Mouse (Mus musculus): ENCODE measurements at regions not wholly inside any gene's neighbourhood (a gene's known extent, or its start where the extent isn't known, plus 50 kb on each side); places are given as distances from the start of the nearest gene placed in this dataset.

DNA sequence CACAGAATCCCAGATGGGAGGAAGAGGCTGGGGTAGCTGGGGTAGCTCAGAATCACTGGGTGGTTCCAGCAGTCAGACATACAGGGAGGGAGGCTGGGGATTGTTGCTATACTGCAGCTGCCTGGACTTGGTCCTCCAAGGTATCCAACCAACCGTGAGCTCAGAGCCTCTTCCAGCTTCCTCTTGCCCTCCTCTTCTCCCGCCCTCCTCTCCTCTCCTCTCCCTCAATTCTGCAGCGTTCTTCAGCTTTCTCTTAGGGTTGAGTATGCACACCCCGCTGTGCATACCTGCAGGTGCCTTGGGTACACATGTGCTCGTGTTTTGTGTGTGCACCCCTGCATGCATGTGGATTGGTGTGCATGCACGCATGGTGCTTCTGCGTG, 81.6 kb downstream of the Cstad start:
- DNase-seq = no peak

GRCm38 (mm10) chr2:30675839-30676238, 81.0 kb downstream of the Cstad start:
- DNase-seq = no peak

DNA sequence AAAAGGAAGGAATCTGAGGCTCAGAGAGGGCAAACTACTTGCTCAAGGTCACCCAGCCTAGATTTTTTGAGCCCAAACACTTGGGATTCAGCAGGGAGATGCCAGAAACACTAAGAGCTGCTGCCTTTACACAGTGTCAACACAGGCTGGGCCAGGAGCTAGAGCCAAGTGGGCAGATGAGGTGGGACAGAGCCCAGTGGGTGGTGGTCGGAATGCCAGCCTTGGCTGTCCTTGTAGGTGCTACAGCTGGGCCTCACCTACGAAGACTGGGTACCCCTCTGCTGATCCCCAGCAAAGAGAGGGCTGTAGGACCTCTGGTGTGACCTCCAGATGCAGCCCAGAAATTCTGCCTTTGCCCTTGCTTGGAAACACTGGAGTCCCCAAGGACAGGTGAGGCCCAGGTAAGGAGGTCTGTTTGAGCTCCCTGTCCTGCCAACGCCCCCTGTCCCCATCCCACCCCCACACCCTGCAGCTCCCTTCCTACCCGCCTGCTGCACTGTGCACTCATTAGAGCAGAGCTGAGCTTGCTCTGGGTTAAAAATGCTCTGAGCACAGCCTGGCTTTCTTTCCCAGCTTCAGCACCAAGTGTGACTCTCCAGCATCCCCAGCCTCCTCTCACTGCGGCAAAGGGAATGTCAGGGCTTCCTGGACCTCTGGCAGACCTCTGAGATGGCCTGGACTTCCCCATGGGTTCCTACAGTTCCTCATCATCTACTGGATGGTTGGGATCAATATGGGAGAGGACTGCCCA, 76.2 kb downstream of the Cstad start:
- DNase-seq = no peak

GRCm38 (mm10) chr2:30667468-30667867, 72.6 kb downstream of the Cstad start:
- DNase-seq = no peak

- no peak for DNase-seq
Measured at GRCm38 (mm10) chr2:30661147-30661546, 66.3 kb downstream of the Cstad start.

GRCm38 (mm10) chr2:30660613-30660991, 65.8 kb downstream of the Cstad start:
- DNase-seq = no peak

DNA sequence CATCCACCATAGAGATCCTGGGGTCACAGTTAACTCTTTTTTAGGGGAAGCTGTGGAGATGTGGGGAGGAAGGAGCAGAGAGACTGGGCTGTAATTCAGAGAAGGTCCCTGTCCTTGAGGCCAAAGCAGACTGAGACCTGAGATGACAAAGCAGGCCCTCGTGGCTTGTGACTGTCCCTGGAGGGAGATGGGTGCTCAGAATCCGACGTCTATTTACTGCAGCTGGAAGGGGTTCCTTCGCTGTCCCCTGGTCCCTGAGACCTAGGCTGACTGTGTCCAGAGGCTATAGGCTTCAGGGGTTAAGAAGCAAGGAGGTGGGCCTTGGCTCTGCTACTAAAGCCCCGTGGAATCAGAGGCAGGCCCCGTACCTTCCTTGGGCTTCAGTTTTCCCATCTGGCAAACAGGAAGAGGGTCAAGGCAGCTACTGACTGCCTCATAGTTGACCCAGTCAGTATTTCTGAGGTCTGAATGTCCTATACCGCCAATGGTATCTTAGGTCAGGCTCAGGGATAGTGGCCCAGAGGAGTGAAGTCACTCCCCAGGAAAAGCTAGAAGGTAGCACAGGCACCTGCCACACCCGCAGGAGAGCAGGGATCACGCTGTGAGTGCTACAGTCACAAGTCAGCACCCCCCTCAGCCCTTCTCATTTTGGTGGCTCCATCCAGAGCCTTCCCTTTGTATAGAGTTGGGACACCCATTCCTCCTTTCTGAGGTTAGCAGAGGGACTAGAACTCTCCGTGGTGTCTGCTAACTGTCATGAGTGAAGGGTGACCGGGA, 65.2 kb downstream of the Cstad start:
- DNase-seq = no peak

DNA sequence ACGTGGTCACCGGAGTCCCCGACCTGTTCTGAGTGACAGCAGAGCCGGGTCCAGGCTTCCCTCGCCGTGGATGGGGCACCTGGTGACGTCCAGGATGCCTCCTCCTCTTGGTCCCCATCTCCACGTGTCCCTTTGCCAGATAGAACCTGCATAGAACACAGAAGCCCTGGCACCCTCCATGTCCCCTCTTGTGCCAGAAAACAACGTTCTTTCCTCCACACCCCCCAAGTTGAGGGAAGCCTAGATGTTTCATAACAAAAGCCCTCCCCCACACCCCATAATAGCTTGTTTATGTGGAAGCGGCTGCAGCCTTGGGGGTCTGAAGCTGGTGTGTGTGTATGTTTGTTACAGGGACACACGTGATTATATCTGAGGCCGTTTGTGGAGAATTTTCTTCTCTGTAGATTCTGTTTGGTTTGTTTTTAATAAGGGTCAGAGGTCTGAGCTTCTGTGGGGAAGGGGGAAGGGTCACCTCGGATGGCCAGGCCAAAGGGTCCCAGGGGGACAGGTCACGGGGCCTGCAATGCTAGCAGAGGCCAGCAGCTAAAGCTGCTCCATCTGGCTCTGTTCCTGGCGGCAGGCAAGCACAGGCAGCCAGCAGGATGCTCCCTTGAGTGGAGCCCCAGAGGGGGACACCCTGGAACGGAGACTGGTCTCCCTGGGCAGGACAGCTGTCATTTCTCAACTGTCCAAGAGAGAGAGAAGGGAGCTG, 64.2 kb downstream of the Cstad start:
- DNase-seq = peak; percentile 85

Small RNA genes in the stretch of these regions (microRNA-seq; reads per million reads assigned to microRNA genes)
- 0 to 0.32 reads per million in 2 experiments for gene Mir3089

Measured in gastrocnemius, postnatal 10 days (tissue).